Mouse (Mus musculus): Measurements from ENCODE around the gene Umad1. TPM values are rescaled to one million over a fixed set of nuclear protein-coding genes. Genes with fewer than 3 reads are reported as not detected.

Umad1 gene
- polyA plus RNA-seq, 1 experiment from 2014 or later, result 60.0 TPM

- H3K36me3 ChIP-seq (ENCODE audit: control insufficient read depth, insufficient read depth, low read length), result no peaks in the 10 kb centered on the region
- no peaks in the 10 kb centered on the region for H3K9me3 ChIP-seq (ENCODE audit: control insufficient read depth, low read length)
- no peaks in the 10 kb centered on the region for H3K27me3 ChIP-seq (ENCODE audit: control insufficient read depth, insufficient read depth, low read length)
- H3K4me3 ChIP-seq (ENCODE audit: low read depth, low read length), result no peak overlapping the region
- H3K9ac ChIP-seq (replicated peaks; ENCODE audit: low read depth, low read length), result no peak overlapping the region
- no peak for ATAC-seq (ENCODE audit: low read depth)
- H3K27ac ChIP-seq (ENCODE audit: low read depth, low read length), result no peak overlapping the region
- 93% methylated on average over 17 of the region's 17 CpGs for WGBS
- 0 out of 2 replicates have a peak, but pooled peaks cover 4% of the 10 kb centered on the region for H3K4me1 ChIP-seq (ENCODE audit: control insufficient read depth, insufficient read depth, low read length)
- H3K4me2 ChIP-seq (ENCODE audit: low read depth, low read length), result no peak overlapping the region
Measured at GRCm38 (mm10) chr6:8484437-8485275, 225.6 kb downstream of the Umad1 start.

- ATAC-seq (ENCODE audit: low read depth), result peak; percentile 17; the same call in 1 of the 2 replicates
- H3K9ac ChIP-seq (replicated peaks; ENCODE audit: low read depth, low read length), result no peak overlapping the region
- H3K36me3 ChIP-seq (ENCODE audit: control insufficient read depth, insufficient read depth, low read length), result no peaks in the 10 kb centered on the region
- no peak overlapping the region for H3K4me2 ChIP-seq (ENCODE audit: low read depth, low read length)
- H3K4me1 ChIP-seq (ENCODE audit: control insufficient read depth, insufficient read depth, low read length), result 0 out of 2 replicates have a peak, but pooled peaks cover 4% of the 10 kb centered on the region
- H3K27me3 ChIP-seq (ENCODE audit: control insufficient read depth, insufficient read depth, low read length), result no peaks in the 10 kb centered on the region
- H3K4me3 ChIP-seq (ENCODE audit: low read depth, low read length), result no peak overlapping the region
- H3K9me3 ChIP-seq (ENCODE audit: control insufficient read depth, low read length), result no peaks in the 10 kb centered on the region
- no peak overlapping the region for H3K27ac ChIP-seq (ENCODE audit: low read depth, low read length)
- WGBS, result 89% methylated on average over 16 of the region's 16 CpGs
Measured at GRCm38 (mm10) chr6:8485414-8486175, 226.5 kb downstream of the Umad1 start.

- Histone ChIP-seq H3K27ac (ENCODE audit: low read depth, low read length) (no peak overlapping the region), H3K9ac (replicated peaks; ENCODE audit: low read depth, low read length) (no peak overlapping the region), H3K9me3 (ENCODE audit: control insufficient read depth, low read length) (no peaks in the 10 kb centered on the region), H3K27me3 (ENCODE audit: control insufficient read depth, insufficient read depth, low read length) (no peaks in the 10 kb centered on the region), H3K4me2 (ENCODE audit: low read depth, low read length) (no peak overlapping the region), H3K4me3 (ENCODE audit: low read depth, low read length) (no peak overlapping the region), H3K4me1 (ENCODE audit: control insufficient read depth, insufficient read depth, low read length) (0 out of 2 replicates have a peak, but pooled peaks cover 4% of the 10 kb centered on the region), H3K36me3 (ENCODE audit: control insufficient read depth, insufficient read depth, low read length) (no peaks in the 10 kb centered on the region)
- peak; percentile 46; the same call in 1 of the 2 replicates for ATAC-seq (ENCODE audit: low read depth)
- 74% methylated on average over 17 of the region's 17 CpGs for WGBS
Measured at GRCm38 (mm10) chr6:8486391-8487043, 227.4 kb downstream of the Umad1 start.

GRCm38 (mm10) chr6:8487044-8487853, 228.2 kb downstream of the Umad1 start:
- H3K9me3 ChIP-seq (ENCODE audit: control insufficient read depth, low read length), result no peaks in the 10 kb centered on the region
- H3K4me3 ChIP-seq (ENCODE audit: low read depth, low read length), result no peak overlapping the region
- no peaks in the 10 kb centered on the region for H3K27me3 ChIP-seq (ENCODE audit: control insufficient read depth, insufficient read depth, low read length)
- no peak overlapping the region for H3K9ac ChIP-seq (replicated peaks; ENCODE audit: low read depth, low read length)
- H3K4me1 ChIP-seq (ENCODE audit: control insufficient read depth, insufficient read depth, low read length), result 0 out of 2 replicates have a peak, but pooled peaks cover 4% of the 10 kb centered on the region
- ATAC-seq (ENCODE audit: low read depth), result no peak
- no peak overlapping the region for H3K4me2 ChIP-seq (ENCODE audit: low read depth, low read length)
- no peak overlapping the region for H3K27ac ChIP-seq (ENCODE audit: low read depth, low read length)
- 64% methylated on average over 20 of the region's 20 CpGs for WGBS
- H3K36me3 ChIP-seq (ENCODE audit: control insufficient read depth, insufficient read depth, low read length), result no peaks in the 10 kb centered on the region

GRCm38 (mm10) chr6:8488249-8488648, 229.2 kb downstream of the Umad1 start:
- Histone ChIP-seq H3K4me3 (ENCODE audit: low read depth, low read length) (no peak overlapping the region), H3K4me1 (ENCODE audit: control insufficient read depth, insufficient read depth, low read length) (0 out of 2 replicates have a peak, but pooled peaks cover 4% of the 10 kb centered on the region), H3K36me3 (ENCODE audit: control insufficient read depth, insufficient read depth, low read length) (no peaks in the 10 kb centered on the region), H3K9me3 (ENCODE audit: control insufficient read depth, low read length) (no peaks in the 10 kb centered on the region), H3K4me2 (ENCODE audit: low read depth, low read length) (no peak overlapping the region), H3K27ac (ENCODE audit: low read depth, low read length) (no peak overlapping the region), H3K9ac (replicated peaks; ENCODE audit: low read depth, low read length) (no peak overlapping the region), H3K27me3 (ENCODE audit: control insufficient read depth, insufficient read depth, low read length) (no peaks in the 10 kb centered on the region)
- ATAC-seq (ENCODE audit: low read depth), result no peak
- 73% methylated on average over 5 of the region's 5 CpGs for WGBS

- Histone ChIP-seq H3K36me3 (ENCODE audit: control insufficient read depth, insufficient read depth, low read length) (no peaks in the 10 kb centered on the region), H3K9me3 (ENCODE audit: control insufficient read depth, low read length) (no peaks in the 10 kb centered on the region), H3K27ac (ENCODE audit: low read depth, low read length) (no peak overlapping the region), H3K4me3 (ENCODE audit: low read depth, low read length) (no peak overlapping the region), H3K27me3 (ENCODE audit: control insufficient read depth, insufficient read depth, low read length) (no peaks in the 10 kb centered on the region), H3K4me2 (ENCODE audit: low read depth, low read length) (no peak overlapping the region), H3K9ac (replicated peaks; ENCODE audit: low read depth, low read length) (no peak overlapping the region), H3K4me1 (ENCODE audit: control insufficient read depth, insufficient read depth, low read length) (0 out of 2 replicates have a peak, but pooled peaks cover 4% of the 10 kb centered on the region)
- ATAC-seq (ENCODE audit: low read depth), result no peak
- 76% methylated on average over 7 of the region's 7 CpGs for WGBS
Measured at GRCm38 (mm10) chr6:8489266-8489665, 230.2 kb downstream of the Umad1 start.

GRCm38 (mm10) chr6:8489938-8490585, 231.0 kb downstream of the Umad1 start:
- ATAC-seq (ENCODE audit: low read depth), result no peak
- Histone ChIP-seq H3K27ac (ENCODE audit: low read depth, low read length) (no peak overlapping the region), H3K36me3 (ENCODE audit: control insufficient read depth, insufficient read depth, low read length) (no peaks in the 10 kb centered on the region), H3K4me2 (ENCODE audit: low read depth, low read length) (no peak overlapping the region), H3K27me3 (ENCODE audit: control insufficient read depth, insufficient read depth, low read length) (no peaks in the 10 kb centered on the region), H3K4me1 (ENCODE audit: control insufficient read depth, insufficient read depth, low read length) (0 out of 2 replicates have a peak, but pooled peaks cover 4% of the 10 kb centered on the region), H3K4me3 (ENCODE audit: low read depth, low read length) (no peak overlapping the region), H3K9me3 (ENCODE audit: control insufficient read depth, low read length) (no peaks in the 10 kb centered on the region), H3K9ac (replicated peaks; ENCODE audit: low read depth, low read length) (no peak overlapping the region)
- WGBS, result 76% methylated on average over 1 of the region's 1 CpGs

- ATAC-seq (ENCODE audit: low read depth), result no peak
- no peak overlapping the region for H3K27ac ChIP-seq (ENCODE audit: low read depth, low read length)
- WGBS, result 91% methylated on average over 3 of the region's 3 CpGs
Measured at GRCm38 (mm10) chr6:8492248-8492647, 233.2 kb downstream of the Umad1 start.

More at GRCm38 (mm10) chr6:8492248-8492647, 233.2 kb downstream of the Umad1 start:
- H3K9ac ChIP-seq (replicated peaks; ENCODE audit: low read depth, low read length), result no peak overlapping the region
- H3K27me3 ChIP-seq (ENCODE audit: control insufficient read depth, insufficient read depth, low read length), result no peaks in the 10 kb centered on the region
- no peak overlapping the region for H3K4me3 ChIP-seq (ENCODE audit: low read depth, low read length)
- no peaks in the 10 kb centered on the region for H3K9me3 ChIP-seq (ENCODE audit: control insufficient read depth, low read length)
- H3K36me3 ChIP-seq (ENCODE audit: control insufficient read depth, insufficient read depth, low read length), result no peaks in the 10 kb centered on the region
- H3K4me1 ChIP-seq (ENCODE audit: control insufficient read depth, insufficient read depth, low read length), result 0 out of 2 replicates have a peak, but pooled peaks cover 3% of the 10 kb centered on the region
- no peak overlapping the region for H3K4me2 ChIP-seq (ENCODE audit: low read depth, low read length)

Measured in neural tube, embryonic 14.5 days (tissue).